Mouse (Mus musculus): ENCODE measurements around the gene Tnfrsf14. TPM values are rescaled to one million over a fixed set of nuclear protein-coding genes. Genes with fewer than 3 reads are reported as not detected.

The Tnfrsf14 gene
- polyA plus RNA-seq, 1 experiment from 2014 or later, result 1.3 TPM

DNA sequence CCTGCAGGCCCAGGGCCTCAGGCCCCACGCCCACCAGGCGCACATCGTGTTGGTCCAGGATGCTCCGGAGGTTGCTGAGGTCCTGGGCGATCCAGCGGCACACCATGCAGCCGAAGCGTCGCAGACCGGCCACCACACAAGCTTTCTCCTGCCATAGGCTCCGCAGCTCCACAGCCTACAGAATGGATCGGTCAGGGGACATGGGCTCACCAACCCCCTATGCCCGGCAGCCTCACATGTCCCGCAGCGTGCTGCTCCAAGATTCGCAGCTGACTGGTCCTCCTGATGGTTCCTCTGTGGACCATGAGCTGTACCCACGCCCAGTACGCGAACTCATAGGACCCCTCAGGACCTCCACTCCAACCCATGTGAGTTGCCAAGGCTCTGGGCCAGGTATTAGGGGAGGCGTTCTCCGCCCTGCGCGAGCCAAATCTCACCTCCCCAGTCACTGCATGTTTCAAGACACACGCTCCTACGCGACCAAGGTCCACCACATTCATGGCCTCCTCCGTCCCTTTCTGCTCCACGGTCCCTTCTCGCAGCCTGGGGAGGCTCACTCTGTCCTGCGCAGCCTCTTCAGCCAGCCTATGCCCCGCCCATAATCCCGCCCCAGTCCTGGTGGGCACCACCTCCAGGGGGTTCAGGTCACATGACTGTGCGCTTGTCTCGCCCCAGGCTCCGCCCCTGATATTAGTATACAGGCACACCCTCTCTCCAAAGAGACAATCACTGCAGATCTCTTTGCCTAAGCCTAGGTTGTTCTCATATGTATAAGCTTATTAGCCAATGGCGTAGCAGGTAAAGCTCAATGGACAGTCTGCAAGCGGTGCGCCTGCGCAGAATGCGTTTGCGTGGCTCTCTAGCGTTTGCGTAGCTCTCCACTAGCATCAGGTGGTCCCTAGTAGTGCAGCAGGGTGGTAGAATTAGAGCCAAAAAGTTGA, 29.6 kb downstream of the Tnfrsf14 start, which contains the start of gene Fam213b:
TSS of gene Fam213b (minus strand) at position 630 of the 941 bp plus-strand sequence.
- ATAC-seq (replicated peaks; ENCODE audit: low FRiP score, low read depth) (peak; percentile 95), DNase-seq (ENCODE audit: low spot score) (peak; percentile 94)
- no peaks in the 10 kb centered on the region for H3K9me3 ChIP-seq (replicated peaks; ENCODE audit: low read length)
- no peak within 1 kb of the TSS for H3K27ac ChIP-seq
- H3K27me3 ChIP-seq (ENCODE audit: insufficient read depth, low read length), result no peaks in the 10 kb centered on the region
- no peaks in the 10 kb centered on the region for H3K36me3 ChIP-seq (ENCODE audit: insufficient read depth, low read length)
- H3K4me1 ChIP-seq (replicated peaks; ENCODE audit: insufficient read depth, low read length), result peaks cover 12% of the 10 kb centered on the region
- peak within 1 kb of the TSS; percentile 59 for H3K9ac ChIP-seq (ENCODE audit: low read depth, low read length)
- TF ChIP-seq CTCF (IDR thresholded peaks at IDR 0.05; ENCODE audit: low read depth), result no peak
- H3K4me2 ChIP-seq (ENCODE audit: low read length), result peak within 1 kb of the TSS; percentile 95
- WGBS, result 2% methylated on average over 43 of the region's 43 CpGs
- peak within 1 kb of the TSS; percentile 51 for H3K4me3 ChIP-seq (replicated peaks; ENCODE audit: low read depth, low read length)

DNA sequence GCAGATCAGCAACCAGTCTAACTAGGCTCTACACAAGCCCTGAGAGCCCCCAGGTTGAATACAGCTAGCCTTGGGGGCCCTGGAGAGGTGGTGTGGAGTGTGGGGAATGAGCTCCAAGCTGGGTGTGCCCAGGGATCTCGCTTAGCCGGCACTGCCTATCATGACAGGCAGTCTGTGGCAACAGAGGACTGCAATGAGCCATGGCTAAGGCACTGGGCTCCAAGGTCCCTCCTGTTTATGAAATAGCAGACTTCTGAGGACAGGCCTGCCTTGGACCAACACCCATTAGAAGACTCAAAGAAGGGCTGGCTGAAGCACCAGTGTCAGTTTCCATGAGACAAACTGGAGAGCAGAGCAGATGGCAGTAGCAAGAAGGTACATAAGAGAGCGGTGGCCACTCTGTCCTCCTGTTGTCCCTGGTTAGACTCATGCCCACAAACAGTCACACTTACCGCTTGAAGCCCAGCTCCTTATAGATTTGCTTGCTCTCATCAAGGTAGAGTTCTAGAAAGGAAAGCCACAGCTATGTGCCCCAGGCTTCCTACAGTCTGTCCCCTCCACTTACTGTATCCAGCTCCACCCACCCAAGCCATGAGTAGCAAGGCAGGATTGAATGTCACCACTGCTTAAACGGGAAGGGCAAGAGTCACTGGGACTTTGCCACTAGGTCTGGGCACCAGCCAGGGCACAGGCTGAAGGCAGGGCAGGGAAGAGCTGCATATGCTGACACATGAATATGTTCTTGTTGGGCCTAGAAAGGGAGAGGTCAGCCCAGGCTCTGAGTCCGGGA, 30.5 kb downstream of the Tnfrsf14 start:
- H3K4me1 ChIP-seq (replicated peaks; ENCODE audit: insufficient read depth, low read length), result peaks cover 12% of the 10 kb centered on the region

DNA sequence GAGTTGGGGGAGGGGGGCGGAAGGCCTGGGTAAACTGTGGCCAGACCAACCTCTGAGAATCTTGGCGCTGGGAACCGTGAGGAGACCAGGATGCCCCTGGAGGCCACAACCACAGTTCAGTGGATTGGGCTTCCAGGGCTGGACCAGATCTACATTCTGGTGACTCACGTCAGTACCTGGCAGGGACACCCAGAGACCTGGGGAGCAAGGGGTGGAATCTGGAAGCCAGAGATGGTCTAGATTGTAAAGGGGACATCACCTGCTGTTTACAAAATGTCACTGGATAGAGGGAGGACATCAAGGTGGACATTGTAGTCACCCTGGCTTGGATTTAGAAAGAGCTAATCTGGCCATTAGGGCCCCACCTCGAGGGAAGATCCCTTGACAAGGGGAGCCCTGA, 32.8 kb downstream of the Tnfrsf14 start:
- TF ChIP-seq CTCF (IDR thresholded peaks at IDR 0.05; ENCODE audit: low read depth), result no peak
- Histone ChIP-seq H3K9ac (ENCODE audit: low read depth, low read length) (no peak overlapping the region), H3K4me3 (replicated peaks; ENCODE audit: low read depth, low read length) (no peak overlapping the region), H3K27ac (no peak overlapping the region), H3K9me3 (replicated peaks; ENCODE audit: low read length) (no peaks in the 10 kb centered on the region), H3K36me3 (ENCODE audit: insufficient read depth, low read length) (no peaks in the 10 kb centered on the region), H3K4me2 (ENCODE audit: low read length) (no peak overlapping the region), H3K4me1 (replicated peaks; ENCODE audit: insufficient read depth, low read length) (peaks cover 12% of the 10 kb centered on the region), H3K27me3 (ENCODE audit: insufficient read depth, low read length) (no peaks in the 10 kb centered on the region)
- WGBS, result 82% methylated on average over 5 of the region's 5 CpGs
- ATAC-seq (replicated peaks; ENCODE audit: low FRiP score, low read depth), result no peak
- DNase-seq (ENCODE audit: low spot score), result no peak

More for the DNA sequence above, 30.5 kb downstream of the Tnfrsf14 start:
- Histone ChIP-seq H3K36me3 (ENCODE audit: insufficient read depth, low read length) (no peaks in the 10 kb centered on the region), H3K4me3 (replicated peaks; ENCODE audit: low read depth, low read length) (peak overlapping the region; percentile 51), H3K4me2 (ENCODE audit: low read length) (peak overlapping the region; percentile 95), H3K27me3 (ENCODE audit: insufficient read depth, low read length) (no peaks in the 10 kb centered on the region), H3K27ac (no peak overlapping the region), H3K9ac (ENCODE audit: low read depth, low read length) (peak overlapping the region; percentile 59), H3K9me3 (replicated peaks; ENCODE audit: low read length) (no peaks in the 10 kb centered on the region)
- WGBS, result 64% methylated on average over 6 of the region's 6 CpGs
- DNase-seq (ENCODE audit: low spot score) (no peak), ATAC-seq (replicated peaks; ENCODE audit: low FRiP score, low read depth) (no peak)
- TF ChIP-seq CTCF (IDR thresholded peaks at IDR 0.05; ENCODE audit: low read depth), result no peak

DNA sequence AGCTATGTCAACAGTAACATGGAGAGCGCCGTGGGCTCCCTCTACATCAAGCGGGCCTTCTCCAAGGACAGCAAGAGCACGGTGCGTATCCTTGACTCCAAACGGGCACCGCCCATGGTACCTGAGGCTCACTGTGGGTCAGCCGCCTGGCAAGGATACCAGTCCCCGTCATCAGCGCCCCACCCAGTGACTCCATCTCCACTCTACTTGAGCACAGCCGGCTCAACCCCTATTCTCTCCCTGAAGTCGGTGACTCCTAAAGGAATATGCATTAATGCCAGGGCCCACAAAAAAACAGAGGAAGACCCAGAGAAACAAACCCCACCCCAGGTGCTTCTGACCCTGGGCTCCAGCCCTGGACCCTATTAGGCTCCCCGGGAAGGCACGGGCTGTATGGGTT, 37.5 kb downstream of the Tnfrsf14 start:
- H3K4me2 ChIP-seq (ENCODE audit: low read length), result no peak overlapping the region
- no peaks in the 10 kb centered on the region for H3K36me3 ChIP-seq (ENCODE audit: insufficient read depth, low read length)
- ATAC-seq (replicated peaks; ENCODE audit: low FRiP score, low read depth) (no peak), DNase-seq (ENCODE audit: low spot score) (no peak)
- no peaks in the 10 kb centered on the region for H3K4me1 ChIP-seq (replicated peaks; ENCODE audit: insufficient read depth, low read length)
- no peak overlapping the region for H3K27ac ChIP-seq
- no peak overlapping the region for H3K9ac ChIP-seq (ENCODE audit: low read depth, low read length)
- WGBS, result 86% methylated on average over 14 of the region's 14 CpGs
- no peaks in the 10 kb centered on the region for H3K9me3 ChIP-seq (replicated peaks; ENCODE audit: low read length)
- no peak overlapping the region for H3K4me3 ChIP-seq (replicated peaks; ENCODE audit: low read depth, low read length)
- no peak for TF ChIP-seq CTCF (IDR thresholded peaks at IDR 0.05; ENCODE audit: low read depth)
- H3K27me3 ChIP-seq (ENCODE audit: insufficient read depth, low read length), result no peaks in the 10 kb centered on the region

DNA sequence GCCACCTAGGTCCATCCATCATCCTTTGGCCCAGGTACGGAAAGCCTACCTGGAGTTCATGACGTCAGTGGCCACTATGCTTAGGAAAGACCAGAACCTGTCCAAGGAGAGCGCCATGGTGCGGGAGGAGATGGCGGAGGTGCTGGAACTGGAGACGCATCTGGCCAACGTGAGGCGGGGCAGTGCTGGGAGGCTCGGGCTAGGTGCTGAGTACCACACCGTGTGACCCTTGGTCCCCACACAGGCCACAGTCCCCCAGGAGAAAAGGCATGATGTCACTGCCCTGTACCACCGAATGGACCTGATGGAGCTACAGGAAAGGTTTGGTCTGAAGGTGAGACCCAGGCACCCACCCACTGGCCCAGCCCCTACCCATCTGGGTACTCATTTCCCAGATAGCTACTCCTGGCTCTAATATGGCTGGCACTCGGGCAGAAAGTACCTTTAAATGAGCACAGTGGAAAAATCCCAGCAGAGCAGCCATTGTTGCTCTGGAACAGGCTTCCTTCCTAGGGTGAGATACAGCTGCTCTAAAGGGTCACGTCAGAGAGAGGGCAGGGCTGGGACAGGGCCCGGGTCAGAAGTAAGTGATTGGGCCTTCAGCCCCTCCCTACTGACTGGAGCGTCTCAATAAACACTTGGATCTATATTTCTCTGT, 40.6 kb downstream of the Tnfrsf14 start:
- TF ChIP-seq CTCF (IDR thresholded peaks at IDR 0.05; ENCODE audit: low read depth), result no peak
- Histone ChIP-seq H3K27ac (no peak overlapping the region), H3K9me3 (replicated peaks; ENCODE audit: low read length) (no peaks in the 10 kb centered on the region), H3K27me3 (ENCODE audit: insufficient read depth, low read length) (no peaks in the 10 kb centered on the region), H3K4me3 (replicated peaks; ENCODE audit: low read depth, low read length) (no peak overlapping the region), H3K4me1 (replicated peaks; ENCODE audit: insufficient read depth, low read length) (no peaks in the 10 kb centered on the region), H3K36me3 (ENCODE audit: insufficient read depth, low read length) (no peaks in the 10 kb centered on the region), H3K4me2 (ENCODE audit: low read length) (no peak overlapping the region), H3K9ac (ENCODE audit: low read depth, low read length) (no peak overlapping the region)
- DNase-seq (ENCODE audit: low spot score), result no peak
- no peak; the same call in 1 of the 2 replicates for ATAC-seq (replicated peaks; ENCODE audit: low FRiP score, low read depth)
- WGBS, result 65% methylated on average over 15 of the region's 15 CpGs

All from kidney, postnatal 0 days (tissue).